Mouse (Mus musculus) cortical plate, adult 2 months (tissue): ENCODE measurements at regions not wholly inside any gene's neighbourhood (a gene's known extent, or its start where the extent isn't known, plus 50 kb on each side); places are given as distances from the start of the nearest gene placed in this dataset.

Source experiments
- CTCF ChIP-seq: fragments of 200-500 bp; IDR thresholded peaks from 2 replicates; pipeline ENCODE4 v1.5.1; 2011; ENCODE audit warnings: mild to moderate bottlenecking, control low read depth, low read length; ENCODE audit not compliant: insufficient read depth; ENCODE audit errors: extremely low read depth
- POLR2A ChIP-seq: fragments of 200-500 bp; IDR thresholded peaks from 2 replicates; pipeline ENCODE4 v1.6.1; 2011; ENCODE audit warnings: mild to moderate bottlenecking, low read length, control low read depth; ENCODE audit not compliant: insufficient read depth; ENCODE audit errors: extremely low read depth

- TF ChIP-seq POLR2A (no peak), CTCF (no peak)
Measured at GRCm38 (mm10) chr7:137860520-137860919, 423.1 kb downstream of the Glrx3 start.
